Mouse (Mus musculus) olfactory bulb, adult 2 months (tissue): ENCODE data around the gene Nup214.
"Not testable (repeated sequence)": the region's sequence is repeated elsewhere in the genome, so short reads cannot be mapped to it uniquely, and the experiment has no call there.

ENCODE experiments used
- CTCF ChIP-seq: fragments of 200-500 bp; IDR thresholded peaks from 2 replicates; pipeline ENCODE4 v1.5.1; 2012; ENCODE audit warnings: low read depth, mild to moderate bottlenecking, low read length, moderate library complexity; ENCODE audit not compliant: insufficient read depth
- POLR2A ChIP-seq: fragments of 200-500 bp; IDR thresholded peaks from 2 replicates; pipeline ENCODE4 v1.6.1; 2012; ENCODE audit warnings: mild to moderate bottlenecking, low read depth, low read length, moderate library complexity; ENCODE audit not compliant: insufficient read depth

GRCm38 (mm10) chr2:32040646-32041045, 66.4 kb downstream of the Nup214 start:
- TF ChIP-seq POLR2A, CTCF: not testable (repeated sequence)
